Mouse (Mus musculus): ENCODE measurements around the gene Flvcr1. TPM values are rescaled to one million over a fixed set of nuclear protein-coding genes. Genes with fewer than 3 reads are reported as not detected.
A peak's percentile ranks its signal among the peaks of the same experiment; 100 is the strongest.

Gene Flvcr1
- total RNA-seq, 1 experiment = 20.5 TPM

GRCm38 (mm10) chr1:191014271-191014670 lies 11.7 kb downstream of the Flvcr1 start:
- DNase-seq (ENCODE audit: low read depth, low spot score) = no peak
- no peaks in the 10 kb centered on the region for H3K9me3 ChIP-seq (ENCODE audit: control insufficient read depth, insufficient read depth, low read depth, low read length)
- no peak overlapping the region for H3K4me3 ChIP-seq (ENCODE audit: insufficient read depth in 1 of 2, low read depth in 1 of 2, low read length in 2 of 2, poor library complexity in 1 of 2, severe bottlenecking in 1 of 2)
- peaks cover 2% of the 10 kb centered on the region in 2 experiments; a peak in 1 of 4 replicates for H3K4me1 ChIP-seq (ENCODE audit: control insufficient read depth in 2 of 2, insufficient read depth in 2 of 2, low read length in 2 of 2, poor library complexity in 1 of 2)
- no peak for TF ChIP-seq HCFC1 (IDR thresholded peaks at IDR 0.05; ENCODE audit: borderline replicate concordance, insufficient read depth, low read length)
- TF ChIP-seq CHD2 (IDR thresholded peaks at IDR 0.05; ENCODE audit: low read depth, low read length) = no peak
- no peak for TF ChIP-seq ZC3H11A (IDR thresholded peaks at IDR 0.05; ENCODE audit: borderline replicate concordance, low read depth, low read length)
- TF ChIP-seq MAFK (IDR thresholded peaks at IDR 0.05; ENCODE audit: insufficient read depth, low read depth, low read length) = no peak
- no peak for TF ChIP-seq ZNF384 (IDR thresholded peaks at IDR 0.05; ENCODE audit: low read depth, low read length)
- H3K36me3 ChIP-seq (ENCODE audit: control insufficient read depth, insufficient read depth, low read length, poor library complexity, severe bottlenecking) = peaks cover 7% of the 10 kb centered on the region; the same call in 1 of the 2 replicates
- no peak overlapping the region for H3K27ac ChIP-seq (ENCODE audit: insufficient read depth, low read depth, low read length, poor library complexity, severe bottlenecking)
- in situ Hi-C loops (cut with MboI; ENCODE audit: low sequenced_read_pairs in 2 of 2, unreplicated experiment in 2 of 2) = no loop called here
- H3K9ac ChIP-seq (ENCODE audit: insufficient read depth, low read depth, low read length, poor library complexity, severe bottlenecking) = no peak overlapping the region

- TF ChIP-seq ZC3H11A (IDR thresholded peaks at IDR 0.05; ENCODE audit: borderline replicate concordance, low read depth, low read length) = 0 out of 2 replicates have a peak, but pooled peaks have one; percentile 2
- TF ChIP-seq HCFC1 (IDR thresholded peaks at IDR 0.05; ENCODE audit: borderline replicate concordance, insufficient read depth, low read length) = no peak
- no peak for TF ChIP-seq MAFK (IDR thresholded peaks at IDR 0.05; ENCODE audit: insufficient read depth, low read depth, low read length)
- no peak for TF ChIP-seq CHD2 (IDR thresholded peaks at IDR 0.05; ENCODE audit: low read depth, low read length)
- H3K9ac ChIP-seq (ENCODE audit: insufficient read depth, low read depth, low read length, poor library complexity, severe bottlenecking) = no peak overlapping the region
- in situ Hi-C loops (cut with MboI; ENCODE audit: low sequenced_read_pairs in 2 of 2, unreplicated experiment in 2 of 2) = no loop called here
- no peaks in the 10 kb centered on the region for H3K4me1 ChIP-seq (ENCODE audit: control insufficient read depth in 2 of 2, insufficient read depth in 2 of 2, low read length in 2 of 2, poor library complexity in 1 of 2)
- H3K9me3 ChIP-seq (ENCODE audit: control insufficient read depth, insufficient read depth, low read depth, low read length) = no peaks in the 10 kb centered on the region
- no peak overlapping the region for H3K27ac ChIP-seq (ENCODE audit: insufficient read depth, low read depth, low read length, poor library complexity, severe bottlenecking)
- peaks cover 13% of the 10 kb centered on the region; the same call in 1 of the 2 replicates for H3K36me3 ChIP-seq (ENCODE audit: control insufficient read depth, insufficient read depth, low read length, poor library complexity, severe bottlenecking)
- peak; percentile 20 for DNase-seq (ENCODE audit: low read depth, low spot score)
- no peak overlapping the region for H3K4me3 ChIP-seq (ENCODE audit: insufficient read depth in 1 of 2, low read depth in 1 of 2, low read length in 2 of 2, poor library complexity in 1 of 2, severe bottlenecking in 1 of 2)
Measured at GRCm38 (mm10) chr1:191008707-191009106, 17.3 kb downstream of the Flvcr1 start.

GRCm38 (mm10) chr1:191002201-191002600 lies 23.8 kb downstream of the Flvcr1 start:
- TF ChIP-seq ZNF384 (IDR thresholded peaks at IDR 0.05; ENCODE audit: low read depth, low read length) (no peak), ZC3H11A (IDR thresholded peaks at IDR 0.05; ENCODE audit: borderline replicate concordance, low read depth, low read length) (no peak), MAFK (IDR thresholded peaks at IDR 0.05; ENCODE audit: insufficient read depth, low read depth, low read length) (no peak), HCFC1 (IDR thresholded peaks at IDR 0.05; ENCODE audit: borderline replicate concordance, insufficient read depth, low read length) (no peak), CHD2 (IDR thresholded peaks at IDR 0.05; ENCODE audit: low read depth, low read length) (no peak)
- Histone ChIP-seq H3K4me3 (ENCODE audit: insufficient read depth in 1 of 2, low read depth in 1 of 2, low read length in 2 of 2, poor library complexity in 1 of 2, severe bottlenecking in 1 of 2) (no peak overlapping the region), H3K9me3 (ENCODE audit: control insufficient read depth, insufficient read depth, low read depth, low read length) (no peaks in the 10 kb centered on the region), H3K27ac (ENCODE audit: insufficient read depth, low read depth, low read length, poor library complexity, severe bottlenecking) (no peak overlapping the region), H3K9ac (ENCODE audit: insufficient read depth, low read depth, low read length, poor library complexity, severe bottlenecking) (no peak overlapping the region), H3K4me1 (ENCODE audit: control insufficient read depth in 2 of 2, insufficient read depth in 2 of 2, low read length in 2 of 2, poor library complexity in 1 of 2) (no peaks in the 10 kb centered on the region), H3K36me3 (ENCODE audit: control insufficient read depth, insufficient read depth, low read length, poor library complexity, severe bottlenecking) (peaks cover 3% of the 10 kb centered on the region; the same call in 1 of the 2 replicates)
- DNase-seq (ENCODE audit: low read depth, low spot score) = no peak
- in situ Hi-C loops (cut with MboI; ENCODE audit: low sequenced_read_pairs in 2 of 2, unreplicated experiment in 2 of 2) = no loop called here

- H3K36me3 ChIP-seq (ENCODE audit: control insufficient read depth, insufficient read depth, low read length, poor library complexity, severe bottlenecking) = peaks cover 3% of the 10 kb centered on the region; the same call in 1 of the 2 replicates
- TF ChIP-seq ZNF384 (IDR thresholded peaks at IDR 0.05; ENCODE audit: low read depth, low read length) (no peak), ZC3H11A (IDR thresholded peaks at IDR 0.05; ENCODE audit: borderline replicate concordance, low read depth, low read length) (no peak), HCFC1 (IDR thresholded peaks at IDR 0.05; ENCODE audit: borderline replicate concordance, insufficient read depth, low read length) (no peak), MAFK (IDR thresholded peaks at IDR 0.05; ENCODE audit: insufficient read depth, low read depth, low read length) (no peak), CHD2 (IDR thresholded peaks at IDR 0.05; ENCODE audit: low read depth, low read length) (no peak)
- H3K27ac ChIP-seq (ENCODE audit: insufficient read depth, low read depth, low read length, poor library complexity, severe bottlenecking) = no peak overlapping the region
- no peak for DNase-seq (ENCODE audit: low read depth, low spot score)
- no peak overlapping the region for H3K9ac ChIP-seq (ENCODE audit: insufficient read depth, low read depth, low read length, poor library complexity, severe bottlenecking)
- no peaks in the 10 kb centered on the region for H3K9me3 ChIP-seq (ENCODE audit: control insufficient read depth, insufficient read depth, low read depth, low read length)
- no peak overlapping the region for H3K4me3 ChIP-seq (ENCODE audit: insufficient read depth in 1 of 2, low read depth in 1 of 2, low read length in 2 of 2, poor library complexity in 1 of 2, severe bottlenecking in 1 of 2)
- no peaks in the 10 kb centered on the region for H3K4me1 ChIP-seq (ENCODE audit: control insufficient read depth in 2 of 2, insufficient read depth in 2 of 2, low read length in 2 of 2, poor library complexity in 1 of 2)
- in situ Hi-C loops (cut with MboI; ENCODE audit: low sequenced_read_pairs in 2 of 2, unreplicated experiment in 2 of 2) = no loop called here
Measured at GRCm38 (mm10) chr1:191000686-191001085, 25.3 kb downstream of the Flvcr1 start.

- in situ Hi-C loops (cut with MboI; ENCODE audit: low sequenced_read_pairs in 2 of 2, unreplicated experiment in 2 of 2) = no loop called here
- no peaks in the 10 kb centered on the region for H3K9me3 ChIP-seq (ENCODE audit: control insufficient read depth, insufficient read depth, low read depth, low read length)
- no peaks in the 10 kb centered on the region for H3K36me3 ChIP-seq (ENCODE audit: control insufficient read depth, insufficient read depth, low read length, poor library complexity, severe bottlenecking)
- H3K4me1 ChIP-seq (ENCODE audit: control insufficient read depth in 2 of 2, insufficient read depth in 2 of 2, low read length in 2 of 2, poor library complexity in 1 of 2) = no peaks in the 10 kb centered on the region
- no peak overlapping the region for H3K4me3 ChIP-seq (ENCODE audit: insufficient read depth in 1 of 2, low read depth in 1 of 2, low read length in 2 of 2, poor library complexity in 1 of 2, severe bottlenecking in 1 of 2)
- H3K9ac ChIP-seq (ENCODE audit: insufficient read depth, low read depth, low read length, poor library complexity, severe bottlenecking) = no peak overlapping the region
- H3K27ac ChIP-seq (ENCODE audit: insufficient read depth, low read depth, low read length, poor library complexity, severe bottlenecking) = no peak overlapping the region
- TF ChIP-seq ZC3H11A (IDR thresholded peaks at IDR 0.05; ENCODE audit: borderline replicate concordance, low read depth, low read length) (no peak), MAFK (IDR thresholded peaks at IDR 0.05; ENCODE audit: insufficient read depth, low read depth, low read length) (no peak), CHD2 (IDR thresholded peaks at IDR 0.05; ENCODE audit: low read depth, low read length) (no peak), ZNF384 (IDR thresholded peaks at IDR 0.05; ENCODE audit: low read depth, low read length) (no peak), HCFC1 (IDR thresholded peaks at IDR 0.05; ENCODE audit: borderline replicate concordance, insufficient read depth, low read length) (no peak)
- no peak for DNase-seq (ENCODE audit: low read depth, low spot score)
Measured at GRCm38 (mm10) chr1:190998027-190998426, 27.9 kb downstream of the Flvcr1 start.

All from ES-E14 (cell line).